Mouse (Mus musculus) neural tube, embryonic 14.5 days (tissue): ENCODE results near the gene Trabd2b. TPM values are rescaled to one million over a fixed set of nuclear protein-coding genes. Genes with fewer than 3 reads are reported as not detected.

Experiments used
- ATAC-seq: fragments of 200-750 bp; cut with Nextera tagmentation; 2 replicates; pipeline ENCODE4 v1.8.0; 2017; ENCODE audit warnings: low read depth, mild to moderate bottlenecking, moderate TSS enrichment, moderate library complexity
- H3K27ac ChIP-seq: fragments of 300-500 bp; sonication (generic); 2 replicates; pipeline ENCODE4 v1.5.1; 2014; ENCODE audit warnings: low read depth, mild to moderate bottlenecking, control low read depth, low read length, moderate library complexity, mixed read lengths
- H3K27me3 ChIP-seq: fragments of 300-500 bp; sonication (generic); 2 replicates; pipeline ENCODE4 v1.6.1; 2014; ENCODE audit warnings: low read length; ENCODE audit not compliant: control insufficient read depth, insufficient read depth
- H3K36me3 ChIP-seq: fragments of 300-500 bp; sonication (generic); 2 replicates; pipeline ENCODE4 v1.6.1; 2014; ENCODE audit warnings: low read length, mixed read lengths; ENCODE audit not compliant: control insufficient read depth, insufficient read depth
- H3K4me1 ChIP-seq: fragments of 300-500 bp; sonication (generic); 2 replicates; pipeline ENCODE4 v1.6.1; 2014; ENCODE audit warnings: low read length; ENCODE audit not compliant: control insufficient read depth, insufficient read depth
- H3K4me2 ChIP-seq: fragments of 300-500 bp; sonication (generic); 2 replicates; pipeline ENCODE4 v1.6.1; 2014; ENCODE audit warnings: mild to moderate bottlenecking, low read depth, low read length, control low read depth
- H3K4me3 ChIP-seq: fragments of 300-500 bp; sonication (generic); 2 replicates; pipeline ENCODE4 v1.5.1; 2014; ENCODE audit warnings: low read depth, low read length, control low read depth, mixed read lengths
- H3K9ac ChIP-seq: fragments of 300-500 bp; sonication (generic); replicated peaks from 2 replicates; pipeline ENCODE4 v1.6.1; 2014; ENCODE audit warnings: low read depth, mild to moderate bottlenecking, control low read depth, low read length, mixed read lengths
- H3K9me3 ChIP-seq: fragments of 300-500 bp; sonication (generic); 2 replicates; pipeline ENCODE4 v1.6.1; 2016; ENCODE audit warnings: low read length; ENCODE audit not compliant: control insufficient read depth
- WGBS: fragments of 180-500 bp; shearing (Covaris S2); extraction: QIAGEN DNeasy Blood & Tissue Kit; methylation state at CpG from one replicate; pipeline ENCODE4 v1.1.7; 2014; 5-methylcytosine and 5-hydroxymethylcytosine counted together
- polyA plus RNA-seq: library from polyadenylated mRNA; unstranded; fragments of >200 nt; fragmentation: Nextera tagmentation; extraction: Ambion mirVana; gene quantifications from 2 replicates; pipeline ENCODE4 v1.2.1, GENCODE M21; 2014

Trabd2b gene
- polyA plus RNA-seq, 1 experiment from 2014 or later, result 0.56 TPM

DNA sequence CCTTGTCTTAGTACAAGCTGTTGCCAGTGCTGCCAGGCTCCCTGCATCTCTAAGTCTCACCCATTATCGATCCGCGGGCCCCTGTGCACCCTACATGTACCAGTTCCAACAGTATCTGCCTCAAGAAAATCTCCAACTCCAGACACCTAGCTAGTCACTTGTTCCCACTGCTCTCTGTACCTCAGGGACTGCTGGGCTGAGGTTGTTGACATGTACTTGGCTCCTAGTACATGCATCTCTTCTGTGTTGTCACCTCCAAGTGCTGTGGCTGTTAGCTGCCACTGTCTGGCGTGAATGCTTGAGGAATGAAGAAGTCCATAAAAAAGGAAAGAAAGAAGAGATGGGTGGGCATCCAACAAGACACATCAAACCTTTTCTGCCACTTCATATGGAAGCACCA, 209.2 kb downstream of the Trabd2b start:
- no peaks in the 10 kb centered on the region for H3K4me1 ChIP-seq
- H3K27me3 ChIP-seq, result no peaks in the 10 kb centered on the region
- H3K4me3 ChIP-seq, result no peak overlapping the region
- H3K27ac ChIP-seq, result no peak overlapping the region
- ATAC-seq, result no peak
- H3K36me3 ChIP-seq, result no peaks in the 10 kb centered on the region
- WGBS, result 91% methylated on average over 4 of the region's 4 CpGs
- H3K9me3 ChIP-seq, result no peaks in the 10 kb centered on the region
- H3K9ac ChIP-seq, result no peak overlapping the region
- H3K4me2 ChIP-seq, result no peak overlapping the region

DNA sequence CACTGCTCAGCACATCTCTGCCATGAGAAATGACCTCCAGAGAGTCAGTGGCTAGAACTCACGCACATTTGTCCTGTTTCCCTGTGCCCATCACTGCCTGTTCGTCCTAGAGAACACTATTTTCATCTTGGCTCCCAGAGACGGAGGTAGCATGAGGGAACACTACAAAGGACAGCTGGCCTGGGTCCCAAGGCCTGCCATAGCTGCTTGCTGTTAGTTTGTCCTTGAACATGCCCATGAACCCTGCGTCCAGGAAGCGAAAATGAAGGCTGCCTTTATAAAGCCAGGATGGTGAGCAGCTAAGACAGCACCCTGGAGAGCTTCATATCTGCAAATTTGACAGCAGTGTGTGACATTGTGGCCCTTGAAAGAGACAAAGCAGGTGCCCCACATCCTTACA, 216.4 kb downstream of the Trabd2b start:
- Histone ChIP-seq H3K9me3 (no peaks in the 10 kb centered on the region), H3K9ac (no peak overlapping the region), H3K27ac (no peak overlapping the region), H3K27me3 (no peaks in the 10 kb centered on the region), H3K4me2 (no peak overlapping the region), H3K36me3 (no peaks in the 10 kb centered on the region), H3K4me3 (no peak overlapping the region), H3K4me1 (peaks cover 7% of the 10 kb centered on the region; the same call in 1 of the 2 replicates)
- ATAC-seq, result no peak
- WGBS, result 78% methylated on average over 5 of the region's 5 CpGs

DNA sequence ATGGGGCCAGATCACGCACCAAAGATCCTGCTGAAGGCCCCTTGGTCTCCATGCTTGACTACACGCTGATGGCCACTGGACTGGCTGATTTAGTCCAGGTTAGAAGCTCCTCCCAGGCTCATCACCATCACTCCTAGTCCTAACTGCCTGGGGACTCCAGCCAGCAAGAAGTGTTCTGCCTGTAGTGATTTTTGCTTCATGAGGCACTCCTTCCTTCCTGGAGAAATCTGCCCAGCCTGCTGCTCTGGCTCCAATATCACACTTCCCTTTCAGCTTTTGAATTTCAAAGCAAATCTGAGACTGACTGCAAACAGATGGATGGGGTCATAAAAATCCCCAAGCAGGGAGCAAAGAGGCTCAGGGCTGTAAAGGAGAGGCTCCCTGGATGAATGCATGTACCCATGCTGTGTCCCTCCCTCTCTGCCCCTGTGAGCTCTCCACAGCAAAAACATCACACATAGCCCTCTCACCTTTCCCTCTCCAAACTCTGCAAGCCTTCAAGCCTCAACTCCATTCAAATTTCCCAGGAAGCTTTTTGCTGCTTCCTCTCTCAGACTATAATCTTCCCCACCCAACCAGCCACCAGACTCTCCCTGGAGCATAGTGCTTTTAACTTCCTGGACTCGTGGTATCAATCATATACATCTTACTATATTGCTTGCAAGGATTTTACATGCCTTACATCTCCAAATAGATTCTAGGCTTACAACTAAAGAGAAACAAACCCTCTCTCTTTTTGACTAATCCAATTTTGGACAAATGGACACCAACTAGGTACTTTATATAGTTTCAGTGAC, 217.8 kb downstream of the Trabd2b start:
- 22% methylated on average over 3 of the region's 3 CpGs for WGBS
- no peak overlapping the region for H3K27ac ChIP-seq
- H3K4me3 ChIP-seq, result no peak overlapping the region
- H3K36me3 ChIP-seq, result no peaks in the 10 kb centered on the region
- H3K4me2 ChIP-seq, result no peak overlapping the region
- no peak overlapping the region for H3K9ac ChIP-seq
- no peaks in the 10 kb centered on the region for H3K9me3 ChIP-seq
- H3K27me3 ChIP-seq, result no peaks in the 10 kb centered on the region
- no peak for ATAC-seq
- H3K4me1 ChIP-seq, result peaks cover 7% of the 10 kb centered on the region; the same call in 1 of the 2 replicates

DNA sequence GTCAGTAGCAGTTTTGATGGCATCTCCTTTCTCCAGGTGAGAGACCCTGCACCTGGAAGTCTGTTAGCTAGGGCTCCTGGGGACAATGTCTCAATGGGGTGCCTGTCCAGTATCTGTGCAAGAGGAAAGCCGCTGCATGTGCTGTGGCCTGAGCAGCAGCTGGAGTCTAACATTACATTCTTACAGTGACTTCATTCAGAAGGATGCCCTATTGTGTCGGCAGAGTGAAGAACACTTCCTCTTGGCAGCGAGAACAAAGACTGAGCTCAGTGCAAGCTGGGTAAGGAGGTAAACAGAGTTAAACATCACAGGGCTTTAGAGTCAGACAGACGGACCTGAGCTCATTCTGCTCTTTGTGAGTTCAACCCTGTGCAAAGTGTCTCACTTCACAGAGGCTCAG, 218.8 kb downstream of the Trabd2b start:
- Histone ChIP-seq H3K4me2 (no peak overlapping the region), H3K4me1 (peaks cover 7% of the 10 kb centered on the region; the same call in 1 of the 2 replicates), H3K4me3 (no peak overlapping the region), H3K27me3 (no peaks in the 10 kb centered on the region), H3K9me3 (no peaks in the 10 kb centered on the region), H3K36me3 (no peaks in the 10 kb centered on the region), H3K27ac (no peak overlapping the region), H3K9ac (no peak overlapping the region)
- 4% methylated on average over 4 of the region's 4 CpGs for WGBS
- ATAC-seq, result peak; percentile 56; the same call in 1 of the 2 replicates

DNA sequence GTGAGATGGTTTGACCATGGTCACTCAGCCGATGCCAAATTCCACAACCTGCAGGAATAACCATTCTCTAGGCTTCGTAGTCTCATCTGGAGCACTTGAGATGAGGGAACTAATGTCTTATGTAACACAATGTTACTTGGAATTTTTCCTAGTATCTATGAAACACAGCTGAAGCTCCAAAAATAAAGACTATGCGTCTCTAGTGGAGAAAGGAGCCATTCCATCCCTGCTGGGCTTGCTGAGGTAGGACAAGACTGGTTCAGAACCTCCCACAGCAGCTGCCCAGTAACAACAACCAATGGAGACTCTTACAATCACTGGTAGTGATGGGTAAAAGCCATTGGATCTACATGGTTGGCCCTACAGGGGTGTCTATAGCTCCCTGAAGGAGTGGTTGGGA, 219.4 kb downstream of the Trabd2b start:
- no peaks in the 10 kb centered on the region for H3K9me3 ChIP-seq
- 84% methylated on average over 3 of the region's 3 CpGs for WGBS
- ATAC-seq, result no peak

DNA sequence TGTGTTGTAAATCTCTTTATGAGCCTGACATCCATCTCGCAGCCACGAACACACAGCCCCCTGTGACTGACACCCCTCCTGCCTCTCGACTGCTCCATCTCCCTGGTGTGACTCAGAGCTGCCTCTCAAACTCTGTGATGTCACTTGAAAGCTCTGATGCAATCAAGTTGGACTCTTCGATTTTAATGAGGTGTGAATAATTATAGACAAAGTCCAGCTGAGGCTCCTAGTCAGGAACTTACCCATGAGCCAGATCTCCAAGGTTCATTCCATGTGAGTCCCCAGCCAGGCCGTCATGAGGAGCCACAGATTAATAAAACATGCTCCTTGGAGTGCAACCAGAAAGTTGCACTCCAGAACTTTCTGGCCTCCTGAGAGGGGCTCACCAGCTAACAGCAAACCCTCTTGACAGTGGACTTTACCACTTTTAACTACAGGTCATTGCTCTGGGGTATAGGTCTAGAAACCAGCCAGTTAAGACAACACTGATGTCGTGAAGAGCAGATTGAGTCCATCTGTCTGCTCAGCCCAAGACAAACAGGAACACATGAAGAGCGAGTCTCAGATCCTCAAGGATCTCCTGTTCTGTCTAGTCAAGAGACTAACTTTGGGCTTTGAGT, 221.3 kb downstream of the Trabd2b start:
- no peak for ATAC-seq
- WGBS, result 64% methylated on average over 7 of the region's 7 CpGs
- H3K4me1 ChIP-seq, result peaks cover 7% of the 10 kb centered on the region; the same call in 1 of the 2 replicates

More for the DNA sequence above, 219.4 kb downstream of the Trabd2b start:
- Histone ChIP-seq H3K36me3 (no peaks in the 10 kb centered on the region), H3K4me1 (peaks cover 7% of the 10 kb centered on the region; the same call in 1 of the 2 replicates), H3K27ac (no peak overlapping the region), H3K4me2 (no peak overlapping the region), H3K27me3 (no peaks in the 10 kb centered on the region), H3K4me3 (no peak overlapping the region), H3K9ac (no peak overlapping the region)

DNA sequence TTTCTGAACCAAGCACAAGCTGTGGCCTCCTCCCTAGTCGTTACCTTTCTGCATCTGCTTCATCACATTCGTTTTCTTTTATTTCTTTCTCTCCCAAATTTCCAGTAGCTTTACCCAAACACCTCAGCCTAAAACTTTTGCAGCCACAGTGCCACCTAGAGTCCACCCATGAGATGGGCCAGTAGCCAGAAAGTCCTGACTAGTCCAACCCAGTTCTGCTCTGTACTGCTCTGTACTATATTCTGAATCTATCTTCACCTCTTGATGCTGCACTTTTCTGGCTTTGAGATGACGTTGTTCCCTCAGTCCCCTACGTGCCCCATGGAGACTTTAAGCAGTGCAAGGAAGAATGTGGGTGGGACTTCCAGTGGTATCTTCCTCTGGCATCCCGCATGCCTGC, 229.4 kb downstream of the Trabd2b start:
- Histone ChIP-seq H3K9me3 (no peaks in the 10 kb centered on the region), H3K27ac (no peak overlapping the region), H3K4me3 (no peak overlapping the region), H3K4me1 (no peaks in the 10 kb centered on the region), H3K9ac (no peak overlapping the region), H3K27me3 (no peaks in the 10 kb centered on the region), H3K36me3 (no peaks in the 10 kb centered on the region), H3K4me2 (no peak overlapping the region)
- WGBS, result 22% methylated on average over 5 of the region's 5 CpGs
- ATAC-seq, result peak; percentile 56; the same call in 1 of the 2 replicates

More for the DNA sequence above, 221.3 kb downstream of the Trabd2b start:
- Histone ChIP-seq H3K27ac (no peak overlapping the region), H3K36me3 (no peaks in the 10 kb centered on the region), H3K9me3 (no peaks in the 10 kb centered on the region), H3K9ac (no peak overlapping the region), H3K4me2 (no peak overlapping the region), H3K4me3 (no peak overlapping the region), H3K27me3 (no peaks in the 10 kb centered on the region)

DNA sequence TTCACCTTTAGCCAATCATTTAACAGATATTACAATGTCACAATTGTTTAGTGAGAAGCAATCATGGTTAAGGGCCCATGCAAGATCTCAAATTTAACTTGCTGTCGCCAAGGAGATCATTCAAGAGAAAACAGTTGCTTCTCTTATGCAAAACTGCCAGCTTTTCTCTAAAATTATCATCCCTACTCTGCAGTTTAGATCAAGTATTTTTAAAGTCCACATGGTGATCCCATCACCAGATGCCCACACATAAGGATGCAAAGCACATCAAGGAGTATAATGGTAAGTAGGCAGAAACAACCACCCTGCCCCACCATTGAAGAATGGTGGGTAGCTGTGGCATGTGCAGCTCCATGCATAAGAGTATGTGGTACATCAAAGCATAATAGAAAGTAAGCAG, 229.8 kb downstream of the Trabd2b start:
- H3K27me3 ChIP-seq, result no peaks in the 10 kb centered on the region
- 75% methylated on average over 1 of the region's 1 CpGs for WGBS
- H3K4me2 ChIP-seq, result no peak overlapping the region

DNA sequence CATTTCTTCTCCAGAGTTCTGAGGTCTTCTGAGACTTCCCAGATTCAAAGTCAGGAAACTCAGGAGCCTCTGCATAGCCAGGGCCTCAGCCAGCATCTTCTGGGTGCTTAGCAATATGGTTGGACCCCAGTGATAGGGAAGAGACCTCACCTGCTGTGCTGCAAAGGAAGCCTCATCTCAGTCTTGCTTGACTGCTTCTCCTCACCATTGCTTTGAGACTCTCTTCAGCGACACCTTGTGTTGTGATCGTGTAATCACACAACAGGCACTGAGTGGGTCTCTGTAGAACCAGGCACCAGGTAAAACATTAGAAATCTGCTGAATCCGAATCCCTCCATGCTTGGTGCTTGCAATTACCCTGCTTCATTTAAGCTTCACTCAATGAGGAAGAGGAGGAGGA, 230.6 kb downstream of the Trabd2b start:
- no peaks in the 10 kb centered on the region for H3K9me3 ChIP-seq
- no peaks in the 10 kb centered on the region for H3K36me3 ChIP-seq
- ATAC-seq, result peak; percentile 24; the same call in 1 of the 2 replicates
- H3K4me3 ChIP-seq, result no peak overlapping the region
- H3K9ac ChIP-seq, result no peak overlapping the region
- no peaks in the 10 kb centered on the region for H3K27me3 ChIP-seq
- no peak overlapping the region for H3K4me2 ChIP-seq
- H3K4me1 ChIP-seq, result no peaks in the 10 kb centered on the region
- no peak overlapping the region for H3K27ac ChIP-seq
- 18% methylated on average over 3 of the region's 3 CpGs for WGBS

More for the DNA sequence above, 229.8 kb downstream of the Trabd2b start:
- Histone ChIP-seq H3K9me3 (no peaks in the 10 kb centered on the region), H3K27ac (no peak overlapping the region), H3K4me1 (no peaks in the 10 kb centered on the region), H3K9ac (no peak overlapping the region), H3K36me3 (no peaks in the 10 kb centered on the region), H3K4me3 (no peak overlapping the region)
- ATAC-seq, result no peak
